Mouse (Mus musculus): Measurements from ENCODE around the gene Hoxa13. TPM values are rescaled to one million over a fixed set of nuclear protein-coding genes. Genes with fewer than 3 reads are reported as not detected.

The Hoxa13 gene
- polyA plus RNA-seq (2014; fragmentation: Illumina TruSeq; extraction: RNeasy Lipid Tissue Mini Kit (QIAGEN cat#74804); ENCODE audit: low read depth, low replicate concordance) = not detected

GRCm38 (mm10) chr6:52260654-52261575, at the start of gene Hoxa13:
Gene Hoxa13, minus strand, starts transcription at chr6:52260880.

GRCm38 (mm10) chr6:52245757-52246142, 14.9 kb downstream of the Hoxa13 start, which contains the start of gene Hoxa11:
Gene Hoxa11, minus strand, starts transcription at chr6:52245810.

GRCm38 (mm10) chr6:52240389-52241000, 20.2 kb downstream of the Hoxa13 start, which contains the start of gene Hoxa10:
Gene Hoxa10, minus strand, starts transcription at chr6:52240854.

GRCm38 (mm10) chr6:52230516-52231165, 30.0 kb downstream of the Hoxa13 start, which contains the start of gene Hoxa9:
Gene Hoxa9, minus strand, starts transcription at chr6:52231089.

GRCm38 (mm10) chr6:52221337-52221992, 39.2 kb downstream of the Hoxa13 start, which contains the start of gene Hoxa7:
Gene Hoxa7, minus strand, starts transcription at chr6:52221854.

GRCm38 (mm10) chr6:52213119-52213986, 47.3 kb downstream of the Hoxa13 start, which contains the start of the genes Hoxa3 and Gm28308:
Gene Hoxa3, minus strand, starts transcription at chr6:52213336.
Gene Gm28308, minus strand, starts transcription at chr6:52213339.

GRCm38 (mm10) chr6:52208072-52208867, 52.4 kb downstream of the Hoxa13 start, which contains the start of gene Hoxa6:
Gene Hoxa6, minus strand, starts transcription at chr6:52208722.

Other genes with a start within 250 kb of the Hoxa13 start
- gene Skap2, start 248.3 kb downstream of the Hoxa13 start, polyA plus RNA-seq (2014; fragmentation: Illumina TruSeq; extraction: RNeasy Lipid Tissue Mini Kit (QIAGEN cat#74804); ENCODE audit: low read depth, low replicate concordance) = 39.8 TPM
- gene Hoxa1, start 102.6 kb downstream of the Hoxa13 start, polyA plus RNA-seq (2014; fragmentation: Illumina TruSeq; extraction: RNeasy Lipid Tissue Mini Kit (QIAGEN cat#74804); ENCODE audit: low read depth, low replicate concordance) = 1.3 TPM
- gene Hoxa2, start 96.0 kb downstream of the Hoxa13 start, polyA plus RNA-seq (2014; fragmentation: Illumina TruSeq; extraction: RNeasy Lipid Tissue Mini Kit (QIAGEN cat#74804); ENCODE audit: low read depth, low replicate concordance) = 2.7 TPM
- 0.84 TPM for gene 5730596B20Rik, start 83.4 kb downstream of the Hoxa13 start, polyA plus RNA-seq (2014; fragmentation: Illumina TruSeq; extraction: RNeasy Lipid Tissue Mini Kit (QIAGEN cat#74804); ENCODE audit: low read depth, low replicate concordance)
- gene Hoxa4, start 69.1 kb downstream of the Hoxa13 start, polyA plus RNA-seq (2014; fragmentation: Illumina TruSeq; extraction: RNeasy Lipid Tissue Mini Kit (QIAGEN cat#74804); ENCODE audit: low read depth, low replicate concordance) = 4.5 TPM
- gene Hoxa5, start 56.3 kb downstream of the Hoxa13 start, polyA plus RNA-seq (2014; fragmentation: Illumina TruSeq; extraction: RNeasy Lipid Tissue Mini Kit (QIAGEN cat#74804); ENCODE audit: low read depth, low replicate concordance) = 11.7 TPM
- 5.7 TPM for gene Hoxa6, start 52.2 kb downstream of the Hoxa13 start, polyA plus RNA-seq (2014; fragmentation: Illumina TruSeq; extraction: RNeasy Lipid Tissue Mini Kit (QIAGEN cat#74804); ENCODE audit: low read depth, low replicate concordance)
- gene Hoxa3, start 47.5 kb downstream of the Hoxa13 start, polyA plus RNA-seq (2014; fragmentation: Illumina TruSeq; extraction: RNeasy Lipid Tissue Mini Kit (QIAGEN cat#74804); ENCODE audit: low read depth, low replicate concordance) = 8.9 TPM
- 1.7 TPM for gene Gm28308, start 47.5 kb downstream of the Hoxa13 start, polyA plus RNA-seq (2014; fragmentation: Illumina TruSeq; extraction: RNeasy Lipid Tissue Mini Kit (QIAGEN cat#74804); ENCODE audit: low read depth, low replicate concordance)
- 20.0 TPM for gene Hoxa7, start 39.0 kb downstream of the Hoxa13 start, polyA plus RNA-seq (2014; fragmentation: Illumina TruSeq; extraction: RNeasy Lipid Tissue Mini Kit (QIAGEN cat#74804); ENCODE audit: low read depth, low replicate concordance)
- 7.2 TPM for gene Hoxa9, start 29.8 kb downstream of the Hoxa13 start, polyA plus RNA-seq (2014; fragmentation: Illumina TruSeq; extraction: RNeasy Lipid Tissue Mini Kit (QIAGEN cat#74804); ENCODE audit: low read depth, low replicate concordance)
- gene Hoxa10, start 20.0 kb downstream of the Hoxa13 start, polyA plus RNA-seq (2014; fragmentation: Illumina TruSeq; extraction: RNeasy Lipid Tissue Mini Kit (QIAGEN cat#74804); ENCODE audit: low read depth, low replicate concordance) = 2.5 TPM
- 0.42 TPM for gene Hoxa11, start 15.1 kb downstream of the Hoxa13 start, polyA plus RNA-seq (2014; fragmentation: Illumina TruSeq; extraction: RNeasy Lipid Tissue Mini Kit (QIAGEN cat#74804); ENCODE audit: low read depth, low replicate concordance)
- gene Evx1, start 52.6 kb upstream of the Hoxa13 start, polyA plus RNA-seq (2014; fragmentation: Illumina TruSeq; extraction: RNeasy Lipid Tissue Mini Kit (QIAGEN cat#74804); ENCODE audit: low read depth, low replicate concordance) = 0.34 TPM